Mouse (Mus musculus) myocyte (in vitro differentiated cells): ENCODE data around the gene Rnf222. TPM values are rescaled to one million over a fixed set of nuclear protein-coding genes. Genes with fewer than 3 reads are reported as not detected.

Experiments
- H3K27me3 ChIP-seq: one replicate; pipeline ENCODE4 v1.6.1; 2011; ENCODE audit not compliant: control insufficient read depth, insufficient read depth, insufficient read length
- H3K36me3 ChIP-seq: one replicate; pipeline ENCODE4 v1.6.1; 2011; ENCODE audit not compliant: control insufficient read depth, insufficient read depth
- H3K4me2 ChIP-seq: one replicate; pipeline ENCODE4 v1.6.1; 2011; ENCODE audit warnings: low read depth, control low read depth
- H3K4me3 ChIP-seq: one replicate; pipeline ENCODE4 v1.5.1; 2011; ENCODE audit warnings: mild to moderate bottlenecking, control low read depth, moderate library complexity
- H3K79me2 ChIP-seq: one replicate; pipeline ENCODE4 v1.6.1; 2011; ENCODE audit not compliant: control insufficient read depth, insufficient read depth
- H3ac ChIP-seq: one replicate; pipeline ENCODE4 v1.6.1; 2011; ENCODE audit not compliant: control insufficient read depth, insufficient read length
- CEBPB ChIP-seq: IDR thresholded peaks from 2 replicates; pipeline ENCODE4 v1.6.1; 2011; ENCODE audit warnings: mild to moderate bottlenecking, moderate library complexity; ENCODE audit not compliant: poor library complexity, insufficient read depth, severe bottlenecking
- E2F4 ChIP-seq: IDR thresholded peaks from one replicate; pipeline ENCODE4 v1.6.1; 2011; ENCODE audit warnings: mild to moderate bottlenecking, control low read depth, moderate library complexity; ENCODE audit not compliant: insufficient read depth
- MAX ChIP-seq: IDR thresholded peaks from one replicate; pipeline ENCODE4 v1.6.1; 2011; ENCODE audit warnings: low read depth, mild to moderate bottlenecking, control low read depth
- MYOD1 ChIP-seq, 3 experiments: IDR thresholded peaks; one replicate each; pipeline ENCODE4 v1.6.1; 2011; ENCODE audit warnings: control low read depth in 2 of 3, low read depth in 2 of 3, mild to moderate bottlenecking in 2 of 3, moderate library complexity in 1 of 3; ENCODE audit not compliant: insufficient read length in 2 of 3, control insufficient read depth in 1 of 3
- MYOG ChIP-seq, 3 experiments: IDR thresholded peaks; one replicate each; pipeline ENCODE4 v1.6.1; 2011; ENCODE audit warnings: control low read depth in 2 of 3, low read depth in 2 of 3, mild to moderate bottlenecking in 2 of 3; ENCODE audit not compliant: insufficient read length in 2 of 3, control insufficient read depth in 1 of 3, insufficient read depth in 1 of 3
- POLR2A ChIP-seq: IDR thresholded peaks from one replicate; pipeline ENCODE4 v1.6.1; 2011; ENCODE audit warnings: low read depth, mild to moderate bottlenecking, control low read depth, moderate library complexity; ENCODE audit not compliant: insufficient read length
- POLR2AphosphoS2 ChIP-seq: IDR thresholded peaks from one replicate; pipeline ENCODE4 v1.6.1; 2011; ENCODE audit warnings: low read depth, control low read depth; ENCODE audit not compliant: insufficient read length
- REST ChIP-seq: IDR thresholded peaks from one replicate; pipeline ENCODE4 v1.6.1; 2011; ENCODE audit warnings: mild to moderate bottlenecking, control low read depth, moderate library complexity; ENCODE audit not compliant: insufficient read depth, insufficient read length
- TCF12 ChIP-seq: IDR thresholded peaks from one replicate; pipeline ENCODE4 v1.6.1; 2011; ENCODE audit warnings: mild to moderate bottlenecking, control low read depth; ENCODE audit not compliant: poor library complexity, insufficient read depth, severe bottlenecking
- TCF3 ChIP-seq: IDR thresholded peaks from one replicate; pipeline ENCODE4 v1.6.1; 2011; ENCODE audit warnings: low read depth, control low read depth; ENCODE audit not compliant: insufficient read length
- USF1 ChIP-seq: IDR thresholded peaks from one replicate; pipeline ENCODE4 v1.6.1; 2011; ENCODE audit warnings: low read depth, mild to moderate bottlenecking, control low read depth, moderate library complexity
- polyA plus RNA-seq: library from polyadenylated mRNA; unstranded; fragments of >200 nt; fragmentation: generic; extraction: Trizol; gene quantifications from one replicate; pipeline ENCODE4 v1.2.1, GENCODE M21; 2012; ENCODE audit warnings: missing spikeins

The Rnf222 gene
- polyA plus RNA-seq, 1 experiment = not detected

- H3ac ChIP-seq = no peak overlapping the region
- peaks cover 10% of the 10 kb centered on the region for H3K36me3 ChIP-seq
- TF ChIP-seq TCF12 = no peak
- no peak for TF ChIP-seq REST
- TF ChIP-seq CEBPB = no peak
- TF ChIP-seq POLR2A = no peak
- TF ChIP-seq TCF3 = no peak
- no peak for TF ChIP-seq MYOD1 (IDR thresholded peaks at IDR 0.05; ENCODE audit: control insufficient read depth in 1 of 3, insufficient read length in 2 of 3, low read depth in 2 of 3)
- no peak for TF ChIP-seq POLR2AphosphoS2
- no peak for TF ChIP-seq E2F4
These were observed 16.2 kb downstream of the Rnf222 start for GRCm38 (mm10) chr11:68904375-68905137.

DNA sequence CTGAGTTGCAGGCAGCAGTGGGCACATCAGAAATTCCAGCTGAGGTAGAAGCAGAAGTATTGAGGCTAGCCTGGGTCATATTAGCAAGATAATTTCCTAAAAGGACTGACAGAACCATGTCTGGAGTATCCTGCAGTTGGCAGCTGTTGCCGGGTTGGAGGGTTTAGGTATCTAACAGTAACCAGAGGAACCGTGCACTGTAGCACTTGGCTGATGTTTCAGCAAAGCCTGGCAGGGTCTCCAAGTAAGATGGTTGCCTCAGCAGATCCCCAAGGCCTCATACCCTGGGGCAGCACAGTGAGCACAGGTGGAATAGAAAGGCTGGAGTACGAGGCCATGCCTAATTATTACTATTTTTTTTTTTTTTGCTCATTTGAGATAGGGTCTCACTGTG lies 16.8 kb downstream of the Rnf222 start:
- TF ChIP-seq TCF12 (no peak), USF1 (no peak), MAX (no peak)
- no peak overlapping the region for H3K4me2 ChIP-seq
- H3K79me2 ChIP-seq = peaks cover 14% of the 10 kb centered on the region
- no peaks in the 10 kb centered on the region for H3K27me3 ChIP-seq
- peaks cover 10% of the 10 kb centered on the region for H3K36me3 ChIP-seq
- no peak overlapping the region for H3K4me3 ChIP-seq
- no peak overlapping the region for H3ac ChIP-seq

More at GRCm38 (mm10) chr11:68904375-68905137, 16.2 kb downstream of the Rnf222 start:
- Histone ChIP-seq H3K79me2 (peaks cover 14% of the 10 kb centered on the region), H3K4me3 (no peak overlapping the region), H3K4me2 (no peak overlapping the region), H3K27me3 (no peaks in the 10 kb centered on the region)

- TF ChIP-seq MYOG (IDR thresholded peaks at IDR 0.05; ENCODE audit: control insufficient read depth in 1 of 3, insufficient read depth in 1 of 3, insufficient read length in 2 of 3, low read depth in 2 of 3) (no peak), POLR2AphosphoS2 (peak; percentile 64), CEBPB (no peak)
- Histone ChIP-seq H3K36me3 (peaks cover 10% of the 10 kb centered on the region), H3ac (no peak overlapping the region), H3K27me3 (no peaks in the 10 kb centered on the region), H3K4me3 (no peak overlapping the region), H3K79me2 (peaks cover 14% of the 10 kb centered on the region), H3K4me2 (no peak overlapping the region)
These were observed 17.5 kb downstream of the Rnf222 start for GRCm38 (mm10) chr11:68905665-68906460.

DNA sequence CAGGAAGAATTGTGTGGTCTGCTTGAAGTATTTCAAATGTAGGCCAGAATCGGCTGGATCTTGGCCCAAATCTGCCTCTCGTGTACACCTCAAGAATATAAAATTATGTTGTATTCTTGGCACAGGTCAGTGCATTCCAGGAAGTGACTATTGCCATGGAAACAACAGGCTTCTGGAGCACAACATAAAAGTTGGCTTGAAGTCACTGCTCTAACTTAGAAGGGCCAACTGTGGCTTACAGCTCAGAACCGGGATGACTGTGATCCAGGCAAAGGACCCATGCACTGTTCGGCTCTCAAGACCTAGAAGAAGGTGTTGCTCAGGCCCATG lies 18.1 kb downstream of the Rnf222 start:
- H3K79me2 ChIP-seq = peaks cover 14% of the 10 kb centered on the region
- H3K4me3 ChIP-seq = no peak overlapping the region
- no peak overlapping the region for H3ac ChIP-seq
- H3K27me3 ChIP-seq = no peaks in the 10 kb centered on the region
- no peak for TF ChIP-seq MAX
- TF ChIP-seq TCF12 = no peak
- no peak for TF ChIP-seq MYOD1 (IDR thresholded peaks at IDR 0.05; ENCODE audit: control insufficient read depth in 1 of 3, insufficient read length in 2 of 3, low read depth in 2 of 3)
- TF ChIP-seq POLR2A = no peak
- peaks cover 10% of the 10 kb centered on the region for H3K36me3 ChIP-seq
- H3K4me2 ChIP-seq = no peak overlapping the region

GRCm38 (mm10) chr11:68907251-68907650 lies 18.9 kb downstream of the Rnf222 start:
- peaks cover 10% of the 10 kb centered on the region for H3K36me3 ChIP-seq
- no peak overlapping the region for H3ac ChIP-seq
- no peak overlapping the region for H3K4me3 ChIP-seq
- no peak for TF ChIP-seq TCF12
- TF ChIP-seq MYOG (IDR thresholded peaks at IDR 0.05; ENCODE audit: control insufficient read depth in 1 of 3, insufficient read depth in 1 of 3, insufficient read length in 2 of 3, low read depth in 2 of 3) = no peak
- TF ChIP-seq MYOD1 (IDR thresholded peaks at IDR 0.05; ENCODE audit: control insufficient read depth in 1 of 3, insufficient read length in 2 of 3, low read depth in 2 of 3) = no peak
- TF ChIP-seq E2F4 = no peak
- H3K27me3 ChIP-seq = no peaks in the 10 kb centered on the region
- no peak overlapping the region for H3K4me2 ChIP-seq
- H3K79me2 ChIP-seq = peaks cover 7% of the 10 kb centered on the region
